Mouse (Mus musculus) stomach, postnatal 0 days (tissue): ENCODE measurements around the gene Gsn.
A peak's percentile ranks its signal among the peaks of the same experiment; 100 is the strongest.

Experiments
- CTCF ChIP-seq: IDR thresholded peaks from 2 replicates; pipeline ENCODE4 v1.5.1; 2016; ENCODE audit warnings: antibody characterized with exemption, low read depth, mild to moderate bottlenecking, moderate library complexity
- EP300 ChIP-seq: optimal IDR thresholded peaks from 2 replicates; pipeline ENCODE3; 2016; ENCODE audit warnings: antibody characterized with exemption

GRCm38 (mm10) chr2:35302049-35302885 is 46.1 kb downstream of the Gsn start:
- TF ChIP-seq CTCF (no peak), EP300 (peak; percentile 91)
